Mouse (Mus musculus) lung, postnatal 0 days (tissue): Measurements from ENCODE around the gene Skil. TPM values are rescaled to one million over a fixed set of nuclear protein-coding genes. Genes with fewer than 3 reads are reported as not detected.
A peak's percentile ranks its signal among the peaks of the same experiment; 100 is the strongest.

Source experiments
- ATAC-seq: fragments of 200-750 bp; cut with Nextera tagmentation; 2 replicates; pipeline ENCODE4 v1.8.0; 2017; ENCODE audit warnings: moderate library complexity
- DNase-seq: peaks from one replicate; pipeline ENCODE4 v3.0.0-alpha.2; 2016; ENCODE audit warnings: low spot score
- H3K27ac ChIP-seq: fragments of 300-500 bp; sonication (generic); 2 replicates; pipeline ENCODE4 v1.5.1; 2014; ENCODE audit warnings: antibody characterized with exemption, mild to moderate bottlenecking, low read length, mixed read lengths
- H3K27me3 ChIP-seq: fragments of 300-500 bp; sonication (generic); replicated peaks from 2 replicates; pipeline ENCODE4 v1.6.1; 2014; ENCODE audit warnings: low read length, mixed read lengths; ENCODE audit not compliant: insufficient read depth
- H3K36me3 ChIP-seq: fragments of 300-500 bp; sonication (generic); 2 replicates; pipeline ENCODE4 v1.6.1; 2014; ENCODE audit warnings: low read length, mixed read lengths; ENCODE audit not compliant: insufficient read depth
- H3K4me1 ChIP-seq: fragments of 300-500 bp; sonication (generic); 2 replicates; pipeline ENCODE4 v1.6.1; 2014; ENCODE audit warnings: antibody characterized with exemption, low read depth, low read length, mixed read lengths; ENCODE audit not compliant: insufficient read depth
- H3K4me2 ChIP-seq: fragments of 300-500 bp; sonication (generic); replicated peaks from 2 replicates; pipeline ENCODE4 v1.6.1; 2014; ENCODE audit warnings: low read depth, mild to moderate bottlenecking, low read length, moderate library complexity, mixed read lengths
- H3K4me3 ChIP-seq: fragments of 300-500 bp; sonication (generic); 2 replicates; pipeline ENCODE4 v1.5.1; 2014; ENCODE audit warnings: low read depth, low read length
- H3K9ac ChIP-seq: fragments of 300-500 bp; sonication (generic); replicated peaks from 2 replicates; pipeline ENCODE4 v1.6.1; 2014; ENCODE audit warnings: low read depth, mild to moderate bottlenecking
- H3K9me3 ChIP-seq: fragments of 300-500 bp; sonication (generic); 2 replicates; pipeline ENCODE4 v1.6.1; 2016; ENCODE audit warnings: low read length, mixed read lengths
- CTCF ChIP-seq: IDR thresholded peaks from 2 replicates; pipeline ENCODE4 v1.5.1; 2016; ENCODE audit warnings: antibody characterized with exemption, mild to moderate bottlenecking
- EP300 ChIP-seq: IDR thresholded peaks from 2 replicates; pipeline ENCODE4 v1.6.1; 2016; ENCODE audit warnings: antibody characterized with exemption, mild to moderate bottlenecking, control low read depth
- WGBS: fragments of 180-500 bp; shearing (Covaris S2); extraction: QIAGEN DNeasy Blood & Tissue Kit; methylation state at CpG from one replicate; pipeline ENCODE4 v1.1.7; 2014; 5-methylcytosine and 5-hydroxymethylcytosine counted together
- polyA plus RNA-seq: library from polyadenylated mRNA; unstranded; fragments of >200 nt; fragmentation: Nextera tagmentation; extraction: Ambion mirVana; gene quantifications from 2 replicates; pipeline ENCODE4 v1.2.1, GENCODE M21; 2015

Skil gene
- polyA plus RNA-seq: 24.8 and 29.6 TPM in 2 replicates

DNA sequence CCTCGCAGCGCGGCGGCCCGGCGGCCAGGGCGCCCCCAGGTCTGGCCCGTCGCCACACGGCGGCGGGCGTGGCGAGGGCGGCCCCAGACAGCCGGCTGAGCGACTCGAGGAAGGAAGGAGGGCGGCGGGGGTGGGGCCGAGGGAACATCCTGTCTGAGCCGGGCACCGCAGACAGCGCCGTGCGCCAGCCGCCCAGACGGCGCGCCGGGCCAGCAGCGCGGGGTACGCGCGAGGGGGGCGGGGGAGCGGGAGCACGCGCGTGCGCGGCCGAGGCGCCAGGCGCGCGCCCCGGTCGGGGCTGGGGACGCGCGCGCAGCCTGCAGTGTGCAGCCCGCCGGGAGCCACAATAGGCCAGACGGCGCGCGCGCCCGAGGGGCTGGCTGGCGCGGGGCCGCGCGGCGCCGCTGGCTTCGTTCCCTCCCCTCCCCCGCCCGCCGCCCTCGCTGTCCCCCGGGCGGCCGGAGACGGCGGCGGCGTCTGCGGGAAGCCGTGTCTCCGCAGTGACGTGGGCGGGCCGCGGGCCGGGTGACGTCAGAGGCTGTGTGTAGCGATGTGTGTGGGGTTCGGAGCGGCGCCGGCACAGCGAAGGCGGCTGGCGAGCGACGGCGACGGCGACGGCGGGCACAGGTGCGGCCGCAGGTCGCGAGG, at the start of gene Skil:
Gene Skil, plus strand, starts transcription at position 528 of the 648 bp plus-strand sequence.
- no peaks in the 10 kb centered on the region for H3K9me3 ChIP-seq
- no peaks in the 10 kb centered on the region for H3K27me3 ChIP-seq
- peak within 1 kb of the TSS; percentile 76 for H3K4me2 ChIP-seq
- peaks cover 14% of the 10 kb centered on the region; the same call in 1 of the 2 replicates for H3K4me1 ChIP-seq
- TF ChIP-seq CTCF (no peak; the same call in 1 of the 2 replicates), EP300 (no peak)
- ATAC-seq (peak; percentile 95), DNase-seq (peak; percentile 97)
- H3K4me3 ChIP-seq: peak within 1 kb of the TSS; percentile 97
- WGBS: 2% methylated on average over 44 of the region's 109 CpGs
- H3K27ac ChIP-seq: peak within 1 kb of the TSS; percentile 99
- H3K9ac ChIP-seq: peak within 1 kb of the TSS; percentile 84
- no peaks in the 10 kb centered on the region for H3K36me3 ChIP-seq

DNA sequence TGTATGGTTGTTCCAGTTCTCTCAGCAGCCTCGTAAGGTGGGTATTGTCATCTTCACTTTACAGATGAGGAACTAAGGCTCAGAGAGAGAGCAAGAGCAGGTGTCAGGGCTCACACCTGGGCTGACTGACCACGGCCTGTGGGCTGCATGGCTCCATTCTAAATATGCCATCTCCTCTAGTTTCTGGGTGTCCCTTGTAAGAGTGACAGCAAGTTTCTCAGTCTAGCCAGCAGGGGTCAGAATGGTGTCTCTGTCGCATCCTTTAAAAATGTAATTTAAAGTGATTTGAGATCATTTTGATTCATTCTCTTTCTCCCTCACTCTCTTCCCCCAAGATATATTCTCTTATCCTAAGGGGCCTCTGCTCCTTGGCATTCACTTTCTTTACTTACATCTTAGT, 47.6 kb upstream of the Skil start:
- no peaks in the 10 kb centered on the region for H3K9me3 ChIP-seq
- H3K9ac ChIP-seq: no peak overlapping the region
- ATAC-seq (no peak), DNase-seq (peak; percentile 17)
- no peaks in the 10 kb centered on the region for H3K27me3 ChIP-seq
- no peak overlapping the region for H3K27ac ChIP-seq
- peak; percentile 57 for TF ChIP-seq CTCF
- TF ChIP-seq EP300: no peak
- 69% methylated on average over 3 of the region's 3 CpGs for WGBS
- H3K36me3 ChIP-seq: peaks cover 13% of the 10 kb centered on the region
- no peaks in the 10 kb centered on the region for H3K4me1 ChIP-seq
- H3K4me2 ChIP-seq: no peak overlapping the region
- H3K4me3 ChIP-seq: no peak overlapping the region

DNA sequence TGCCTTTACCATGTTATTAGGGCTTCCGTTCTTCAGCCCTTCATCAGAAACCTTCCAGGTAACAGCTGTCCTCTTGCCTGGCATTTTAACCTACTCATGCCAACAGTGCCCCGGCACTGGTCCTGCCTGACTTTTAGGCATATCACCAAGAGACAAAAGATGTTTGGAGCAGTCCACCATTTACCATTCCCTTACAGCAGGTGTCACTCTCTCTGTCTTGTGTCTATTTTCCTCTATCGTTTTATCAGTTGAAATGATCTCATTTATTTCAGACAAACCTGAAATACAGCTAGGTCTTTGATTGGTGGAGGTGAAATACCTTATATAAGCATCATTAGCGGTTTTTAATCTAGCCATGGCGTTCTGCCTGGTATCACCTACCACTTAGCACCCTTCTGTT, 45.8 kb upstream of the Skil start:
- ATAC-seq (no peak), DNase-seq (no peak)
- 85% methylated on average over 5 of the region's 5 CpGs for WGBS
- Histone ChIP-seq H3K9ac (no peak overlapping the region), H3K36me3 (peaks cover 11% of the 10 kb centered on the region), H3K27me3 (no peaks in the 10 kb centered on the region), H3K4me3 (no peak overlapping the region), H3K27ac (no peak overlapping the region), H3K4me1 (no peaks in the 10 kb centered on the region), H3K4me2 (no peak overlapping the region), H3K9me3 (no peaks in the 10 kb centered on the region)
- TF ChIP-seq CTCF (no peak), EP300 (no peak)

DNA sequence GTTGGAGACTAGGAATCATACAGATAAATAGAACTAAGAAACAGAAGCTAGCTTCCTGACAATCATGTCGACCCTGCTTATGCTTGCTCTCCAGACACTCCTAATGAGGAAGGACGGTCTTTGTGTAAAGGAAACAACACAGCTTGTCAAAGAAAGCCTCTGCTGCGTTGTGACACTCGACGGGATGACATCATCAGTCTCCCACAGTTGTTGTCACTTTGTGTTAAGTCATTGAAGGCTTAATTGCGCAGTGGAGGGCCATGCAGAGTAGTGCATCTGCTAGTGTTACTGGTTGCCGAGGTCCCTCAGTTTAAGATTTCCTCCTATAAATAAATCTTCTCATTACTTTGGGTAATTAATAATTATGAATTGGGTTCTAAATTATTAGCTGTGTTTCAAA, 44.5 kb upstream of the Skil start:
- H3K9ac ChIP-seq: no peak overlapping the region
- no peak for ATAC-seq
- no peak overlapping the region for H3K4me3 ChIP-seq
- 65% methylated on average over 7 of the region's 7 CpGs for WGBS
- no peak overlapping the region for H3K4me2 ChIP-seq
- no peaks in the 10 kb centered on the region for H3K27me3 ChIP-seq
- TF ChIP-seq CTCF (no peak), EP300 (no peak)
- H3K27ac ChIP-seq: no peak overlapping the region
- DNase-seq: no peak
- no peaks in the 10 kb centered on the region for H3K9me3 ChIP-seq
- no peaks in the 10 kb centered on the region for H3K4me1 ChIP-seq
- H3K36me3 ChIP-seq: peaks cover 10% of the 10 kb centered on the region

DNA sequence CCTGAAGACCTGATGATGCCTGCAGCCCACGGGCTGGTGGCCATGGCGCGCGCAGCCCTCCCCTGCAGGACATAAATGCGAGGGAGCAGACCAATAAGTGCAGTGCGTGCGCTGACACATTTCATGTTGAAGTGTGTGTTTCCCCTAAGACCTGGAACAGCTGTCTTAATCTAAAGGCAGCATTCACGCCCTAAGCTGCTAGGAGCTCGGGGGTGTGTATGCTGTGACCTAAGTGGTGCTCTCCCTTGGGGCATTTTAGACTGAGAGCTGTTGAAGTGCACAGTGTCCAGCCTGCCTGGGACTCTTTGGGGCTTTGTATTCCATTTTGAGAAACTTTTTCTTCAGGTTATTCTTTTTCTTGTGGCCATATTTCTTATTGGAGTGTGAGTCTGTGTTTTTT, 43.1 kb upstream of the Skil start:
- H3K27ac ChIP-seq: no peak overlapping the region
- H3K9me3 ChIP-seq: no peaks in the 10 kb centered on the region
- H3K36me3 ChIP-seq: peaks cover 10% of the 10 kb centered on the region
- DNase-seq (no peak), ATAC-seq (no peak)
- no peak overlapping the region for H3K9ac ChIP-seq
- WGBS: 88% methylated on average over 9 of the region's 9 CpGs
- no peak overlapping the region for H3K4me3 ChIP-seq
- H3K27me3 ChIP-seq: no peaks in the 10 kb centered on the region
- no peak for TF ChIP-seq CTCF
- no peak for TF ChIP-seq EP300
- H3K4me2 ChIP-seq: no peak overlapping the region
- H3K4me1 ChIP-seq: no peaks in the 10 kb centered on the region

DNA sequence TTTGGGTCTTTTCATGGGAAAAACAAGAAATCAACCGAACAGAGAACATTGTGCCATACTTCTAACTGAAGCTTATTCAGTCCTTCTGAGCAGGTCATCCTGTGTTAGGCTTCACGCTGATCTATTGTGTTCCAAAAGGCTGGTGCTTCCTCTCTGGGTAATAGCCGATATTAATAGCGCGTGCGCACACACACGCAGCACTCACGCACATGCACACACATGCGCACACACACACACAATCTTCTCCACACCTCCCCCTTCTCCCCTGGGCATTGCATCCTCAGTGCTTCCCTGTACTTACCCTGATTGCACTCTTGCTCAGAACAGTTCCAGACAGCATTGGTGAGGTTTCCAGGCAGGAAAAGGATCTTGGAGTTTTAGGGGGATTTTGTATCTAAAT, 41.7 kb upstream of the Skil start:
- peaks cover 9% of the 10 kb centered on the region; the same call in 1 of the 2 replicates for H3K36me3 ChIP-seq
- no peak overlapping the region for H3K4me2 ChIP-seq
- no peak overlapping the region for H3K4me3 ChIP-seq

More for the DNA sequence above, 41.7 kb upstream of the Skil start:
- Histone ChIP-seq H3K9me3 (no peaks in the 10 kb centered on the region), H3K27ac (no peak overlapping the region), H3K9ac (no peak overlapping the region), H3K4me1 (no peaks in the 10 kb centered on the region), H3K27me3 (no peaks in the 10 kb centered on the region)
- TF ChIP-seq EP300 (no peak), CTCF (no peak)
- no peak for DNase-seq
- WGBS: 93% methylated on average over 9 of the region's 9 CpGs
- no peak for ATAC-seq
